Comparison of ENCODE assay signal across 14 mouse cellular contexts in genomic region chr3:148004006-148004405, GRCm38 (mm10).
DNase-seq lines count a peak whose midpoint lies in the region; ATAC-seq and TF ChIP-seq lines count a peak whose summit lies in the region.
"Had no signal": no experiment of that assay in that cellular context is flagged by ENCODE, and none has a peak within 500 bp of the region (broad histone marks: within the 10 kb centered on the region; RNA-seq: fewer than 3 reads in every experiment).

No protein-coding gene starts in this region.

- no peak for TF ChIP-seq POLR2A in CH12.LX (IDR thresholded peaks at IDR 0.05; ENCODE audit: low read depth, low read length)

- no peaks in the 10 kb centered on the region for H3K4me1 ChIP-seq in CH12.LX (ENCODE audit: control insufficient read depth in 1 of 2, insufficient read depth in 2 of 2)
- H3K4me1 ChIP-seq: heart, embryonic 10.5 days; liver, embryonic 13.5 days; midbrain, embryonic 13.5 days had no signal

- H3K27ac ChIP-seq in layer of hippocampus, adult 2 months, result no peak overlapping the region
- H3K27ac ChIP-seq in CH12.LX (ENCODE audit: insufficient read depth, low read depth), result no peak overlapping the region
- H3K27ac ChIP-seq: embryonic facial prominence, embryonic 12.5 days; heart, embryonic 10.5 days; liver, embryonic 13.5 days; midbrain, embryonic 13.5 days had no signal

- peak; percentile 87 for TF ChIP-seq RAD21 in CH12.LX (IDR thresholded peaks at IDR 0.05; ENCODE audit: low read depth, low read length)

- ATAC-seq in granulocyte monocyte progenitor cell, adult 5-6 weeks (replicated peaks; ENCODE audit: poor library complexity, severe bottlenecking), result peak; percentile 71; the same call in 1 of the 2 replicates
- ATAC-seq: forebrain, embryonic 16.5 days; midbrain, embryonic 13.5 days had no signal

- peak; percentile 69 for TF ChIP-seq CTCF in layer of hippocampus, adult 2 months (conservative IDR thresholded peaks at IDR 0.05)
- TF ChIP-seq CTCF in CH12.LX (conservative IDR thresholded peaks at IDR 0.05 in 1 of 2, IDR thresholded peaks at IDR 0.05 in 1 of 2; ENCODE audit: low read depth in 2 of 2, low read length in 2 of 2), result peak; percentile 80 to 94

- no peak overlapping the region for H3K4me2 ChIP-seq in CH12.LX (ENCODE audit: insufficient read depth, low read depth, poor library complexity, severe bottlenecking)
- H3K4me2 ChIP-seq: embryonic facial prominence, embryonic 12.5 days; liver, embryonic 13.5 days; midbrain, embryonic 13.5 days had no signal

- no peaks in the 10 kb centered on the region for H3K27me3 ChIP-seq in CH12.LX (replicated peaks)
- H3K27me3 ChIP-seq: embryonic facial prominence, embryonic 12.5 days; liver, embryonic 13.5 days; midbrain, embryonic 13.5 days had no signal

- no peak for TF ChIP-seq EP300 in CH12.LX (IDR thresholded peaks at IDR 0.05; ENCODE audit: low read length)

- in situ Hi-C loops in CH12.LX (cut with MboI; ENCODE audit: low pct_ligation_motif_present, low pct_unique_long_range_greater_than_20kb, low sequenced_read_pairs), result loop anchor here (25.0 kb wide), 1 partner anchor 1017 kb away; no protein-coding TSS in a partner anchor

- H3K36me3 ChIP-seq in CH12.LX (replicated peaks in 1 of 2; ENCODE audit: control insufficient read depth in 1 of 2, insufficient read depth in 1 of 2, low read length in 1 of 2), result no peaks in the 10 kb centered on the region
- H3K36me3 ChIP-seq: embryonic facial prominence, embryonic 12.5 days; heart, embryonic 10.5 days; liver, embryonic 13.5 days; midbrain, embryonic 13.5 days had no signal

- H3K9me3 ChIP-seq in CH12.LX (replicated peaks; ENCODE audit: low read length), result no peaks in the 10 kb centered on the region
- H3K9me3 ChIP-seq: embryonic facial prominence, embryonic 12.5 days; heart, embryonic 10.5 days; liver, embryonic 13.5 days; midbrain, embryonic 13.5 days had no signal

- dilution Hi-C loops in CH12.LX (cut with MboI; ENCODE audit: extremely low pct_ligation_motif_present, extremely low pct_unique_long_range_greater_than_20kb, low sequenced_read_pairs), result no loop called here

- DNase-seq in layer of hippocampus, adult 2 months (ENCODE audit: low spot score in 2 of 2), result no peak
- no peak for DNase-seq in layer of hippocampus, postnatal 14 days (ENCODE audit: low spot score in 2 of 2)
- DNase-seq in CH12.LX (ENCODE audit: extremely low read depth) (peak; percentile 70), MEL-GATA-1-ER (ENCODE audit: extremely low read depth, low read depth) (peak; percentile 12)
- no peak for DNase-seq in cerebellum, adult 9-10 months
- no peak for DNase-seq in gastrocnemius, adult 8-10 months (ENCODE audit: low spot score in 2 of 2)
- DNase-seq: layer of hippocampus, adult 9-11 months; liver, embryonic 13.5 days; thymus, adult 18-20 months had no signal

- H3K79me2 ChIP-seq in CH12.LX (replicated peaks; ENCODE audit: control insufficient read depth, extremely low read depth, insufficient read depth, poor library complexity, severe bottlenecking), result no peaks in the 10 kb centered on the region

- H3K9ac ChIP-seq in CH12.LX (ENCODE audit: insufficient read depth, low read depth), result no peak overlapping the region
- H3K9ac ChIP-seq: embryonic facial prominence, embryonic 12.5 days; liver, embryonic 13.5 days; midbrain, embryonic 13.5 days had no signal

- no peak overlapping the region for H3K4me3 ChIP-seq in layer of hippocampus, adult 2 months
- no peak overlapping the region for H3K4me3 ChIP-seq in CH12.LX (replicated peaks in 1 of 3; ENCODE audit: low read depth in 2 of 3, low read length in 2 of 3, poor library complexity in 1 of 3)
- H3K4me3 ChIP-seq: embryonic facial prominence, embryonic 12.5 days; heart, embryonic 10.5 days; liver, embryonic 13.5 days; midbrain, embryonic 13.5 days had no signal

TF ChIP-seq in CH12.LX, 34 proteins besides CTCF, POLR2A, EP300 and RAD21:
- TF ChIP-seq E2F4 (IDR thresholded peaks at IDR 0.05; ENCODE audit: insufficient replicate concordance, low read depth, low read length), result no peak
- TF ChIP-seq JUND (conservative IDR thresholded peaks at IDR 0.05; ENCODE audit: low read depth, low read length), result no peak
- TF ChIP-seq ZKSCAN1 (IDR thresholded peaks at IDR 0.05; ENCODE audit: borderline replicate concordance, low read depth, low read length), result no peak
- TF ChIP-seq NRF1 (IDR thresholded peaks at IDR 0.05; ENCODE audit: low read depth, low read length), result no peak
- TF ChIP-seq JUN (IDR thresholded peaks at IDR 0.05; ENCODE audit: insufficient read depth, low read depth, low read length), result no peak
- TF ChIP-seq MYC (IDR thresholded peaks at IDR 0.05; ENCODE audit: low read depth, low read length), result peak; percentile 47; the same call in 1 of the 2 replicates
- no peak for TF ChIP-seq POLR2AphosphoS2 (IDR thresholded peaks at IDR 0.05; ENCODE audit: low read depth, low read length)
- no peak for TF ChIP-seq ETS1 (conservative IDR thresholded peaks at IDR 0.05; ENCODE audit: low read depth, low read length)
- no peak for TF ChIP-seq CHD1 (IDR thresholded peaks at IDR 0.05; ENCODE audit: low read depth, low read length)
- no peak for TF ChIP-seq USF2 (conservative IDR thresholded peaks at IDR 0.05; ENCODE audit: low read depth, low read length)
- TF ChIP-seq SIN3A (IDR thresholded peaks at IDR 0.05; ENCODE audit: low read length), result no peak
- no peak for TF ChIP-seq TCF12 (IDR thresholded peaks at IDR 0.05; ENCODE audit: low read depth, low read length)
- no peak for TF ChIP-seq ZNF384 (IDR thresholded peaks at IDR 0.05; ENCODE audit: low read depth, low read length)
- TF ChIP-seq ZC3H11A (IDR thresholded peaks at IDR 0.05; ENCODE audit: low read depth, low read length), result 0 out of 2 replicates have a peak, but pooled peaks have one; percentile 21
- TF ChIP-seq MAFK (IDR thresholded peaks at IDR 0.05; ENCODE audit: insufficient replicate concordance, low read length), result no peak
- no peak for TF ChIP-seq RCOR1 (conservative IDR thresholded peaks at IDR 0.05; ENCODE audit: low read depth, low read length)
- TF ChIP-seq TBP (conservative IDR thresholded peaks at IDR 0.05; ENCODE audit: low read depth, low read length), result no peak
- no peak for TF ChIP-seq CHD2 (IDR thresholded peaks at IDR 0.05; ENCODE audit: low read length)
- no peak for TF ChIP-seq MXI1 (IDR thresholded peaks at IDR 0.05; ENCODE audit: low read depth, low read length)
- no peak for TF ChIP-seq USF1 (IDR thresholded peaks at IDR 0.05; ENCODE audit: low read depth, low read length)
- no peak for TF ChIP-seq NELFE (IDR thresholded peaks at IDR 0.05; ENCODE audit: low read depth, low read length)
- 0 out of 2 replicates have a peak, but pooled peaks have one; percentile 32 for TF ChIP-seq MAX (IDR thresholded peaks at IDR 0.05; ENCODE audit: low read length)
- peak; percentile 87 for TF ChIP-seq SMC3 (IDR thresholded peaks at IDR 0.05; ENCODE audit: low read depth, low read length)
- no peak for TF ChIP-seq UBTF (IDR thresholded peaks at IDR 0.05; ENCODE audit: low read depth, low read length)

Comparison
In these comparisons a context has a peak if more than half of its experiments do, and no peak if none do; other contexts are left out.
1. DNase-seq: peak in CH12.LX (single experiment) and MEL-GATA-1-ER (single experiment); none in layer of hippocampus, adult 2 months (0 of 2), layer of hippocampus, postnatal 14 days (0 of 2), cerebellum, adult 9-10 months (single experiment) and gastrocnemius, adult 8-10 months (0 of 2).